Mouse (Mus musculus) embryo, embryonic 10 days (tissue): Measurements from ENCODE around the gene Dnajc3.

Source experiments
- DNase-seq: peaks from one replicate; pipeline ENCODE4 v3.0.0-alpha.2; 2015; ENCODE audit warnings: low spot score

The Dnajc3 gene

DNA sequence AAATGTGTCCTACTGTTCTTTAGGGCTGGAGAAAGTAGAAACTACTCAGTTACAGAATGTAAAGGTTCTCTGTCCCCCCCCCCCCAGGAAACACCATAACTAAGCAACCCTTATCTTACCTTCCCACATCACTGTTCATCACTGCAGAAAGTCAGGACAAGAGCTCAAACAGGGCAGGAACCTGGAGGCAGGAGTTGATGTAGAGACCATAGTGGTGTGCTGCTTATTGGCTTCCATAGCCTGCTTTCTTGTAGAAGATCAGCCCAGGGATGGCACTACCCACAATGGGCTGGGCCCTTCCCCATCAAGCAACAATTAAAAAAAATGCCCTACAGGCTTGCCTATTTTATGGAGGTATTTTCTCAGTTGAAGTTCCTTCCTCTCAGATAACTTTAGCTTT, 45.6 kb downstream of the Dnajc3 start:
- no peak for DNase-seq

DNA sequence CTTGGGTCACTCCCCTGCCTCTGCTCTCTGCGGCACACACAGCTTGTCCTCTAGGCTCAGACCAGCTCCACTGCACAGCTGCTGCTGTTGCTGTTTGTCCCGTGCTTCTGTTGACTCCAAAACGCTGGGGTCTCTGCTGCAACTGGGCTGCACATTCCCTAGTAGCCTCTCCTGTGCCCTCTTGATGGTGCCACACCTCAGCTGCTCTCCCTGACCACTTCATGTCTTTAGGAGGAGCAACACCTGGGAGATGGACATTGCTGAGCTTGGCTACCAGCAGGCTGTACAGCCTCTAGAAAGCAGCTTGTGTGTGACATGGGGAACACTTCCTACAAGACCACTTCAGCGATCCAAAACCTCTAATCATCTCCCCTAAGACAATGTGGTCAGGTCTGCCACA, 46.4 kb downstream of the Dnajc3 start:
- DNase-seq: no peak

DNA sequence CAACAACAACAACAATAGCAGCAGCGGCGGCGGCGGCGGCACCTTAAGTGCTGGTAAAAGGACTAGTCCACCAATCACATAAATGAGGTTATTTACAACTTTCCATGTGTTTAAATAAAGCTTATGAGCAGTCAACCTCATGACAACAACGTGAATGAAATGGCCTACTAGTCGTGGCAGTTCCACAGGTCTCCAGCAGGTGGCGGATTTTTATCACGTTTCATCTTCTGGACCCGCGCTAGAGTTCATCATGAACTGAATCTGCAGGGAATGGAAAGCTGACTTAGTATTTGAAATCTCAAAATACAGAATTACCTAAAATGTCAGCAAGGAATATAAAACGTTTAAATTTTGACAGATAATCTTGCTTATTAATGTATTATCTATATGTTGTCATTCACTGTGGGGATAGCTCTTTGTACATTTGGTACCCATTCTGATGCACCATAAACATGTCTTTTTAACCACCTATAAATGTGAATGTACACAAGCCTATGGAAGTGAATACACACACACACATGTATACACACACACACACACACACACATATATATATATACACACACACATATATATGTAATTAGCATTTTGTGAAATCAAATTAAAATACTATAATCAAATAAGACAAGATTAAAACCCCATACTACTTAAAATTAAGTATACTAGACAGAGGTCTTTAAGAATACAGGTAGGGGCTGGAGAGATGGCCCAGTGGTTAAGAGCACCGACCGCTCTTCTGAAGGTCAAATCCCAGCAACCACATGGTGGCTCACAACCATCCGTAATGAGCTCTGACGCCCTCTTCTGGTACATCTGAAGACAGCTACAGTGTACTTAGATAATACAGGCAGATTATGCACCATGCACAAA, 49.1 kb downstream of the Dnajc3 start:
- peak; percentile 81 for DNase-seq

DNA sequence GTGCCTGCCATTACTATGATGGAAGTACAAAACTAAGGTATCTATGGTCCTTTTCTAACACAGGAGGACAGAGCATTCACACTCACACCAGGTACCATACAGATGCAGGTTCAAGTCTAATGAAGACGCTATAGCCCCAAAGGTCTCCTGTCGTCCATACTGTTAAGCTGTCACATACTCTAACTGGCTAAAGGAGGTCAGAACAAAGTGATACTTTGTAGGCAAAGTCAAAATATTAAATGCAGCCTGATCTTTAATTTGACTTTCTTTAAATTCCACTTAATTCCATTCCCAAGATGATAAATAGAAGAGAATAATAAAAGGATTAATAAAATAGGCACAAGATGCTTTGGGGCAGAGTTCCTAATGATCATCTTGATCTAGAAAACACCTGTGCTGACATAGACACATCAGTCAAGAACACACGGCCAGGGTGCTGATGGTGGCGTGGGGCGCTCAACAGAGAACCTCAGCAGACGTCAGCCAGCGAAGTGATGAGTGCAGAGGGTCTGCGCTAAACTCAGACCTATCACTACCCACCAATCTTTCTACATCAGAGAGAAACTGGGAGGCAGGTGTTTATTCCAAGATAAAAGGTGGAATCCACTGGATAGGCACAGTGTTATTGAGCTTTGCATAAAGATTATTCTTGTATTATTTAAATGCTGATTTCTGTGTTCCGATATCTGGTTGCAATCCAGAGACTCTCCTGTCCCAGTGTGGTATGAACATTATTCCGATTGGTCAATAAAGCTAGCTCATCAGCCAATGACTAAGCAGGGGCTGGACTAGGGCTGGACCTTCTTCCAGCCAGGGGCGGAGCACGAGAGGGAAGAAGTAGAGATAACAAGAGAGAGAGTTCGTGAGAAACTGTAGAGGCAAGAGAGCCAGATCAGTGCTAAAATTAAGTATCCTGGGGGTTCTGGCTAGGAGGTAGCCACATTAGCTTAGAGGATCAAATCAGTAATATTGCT, 50.0 kb downstream of the Dnajc3 start:
- DNase-seq: peak; percentile 60

DNA sequence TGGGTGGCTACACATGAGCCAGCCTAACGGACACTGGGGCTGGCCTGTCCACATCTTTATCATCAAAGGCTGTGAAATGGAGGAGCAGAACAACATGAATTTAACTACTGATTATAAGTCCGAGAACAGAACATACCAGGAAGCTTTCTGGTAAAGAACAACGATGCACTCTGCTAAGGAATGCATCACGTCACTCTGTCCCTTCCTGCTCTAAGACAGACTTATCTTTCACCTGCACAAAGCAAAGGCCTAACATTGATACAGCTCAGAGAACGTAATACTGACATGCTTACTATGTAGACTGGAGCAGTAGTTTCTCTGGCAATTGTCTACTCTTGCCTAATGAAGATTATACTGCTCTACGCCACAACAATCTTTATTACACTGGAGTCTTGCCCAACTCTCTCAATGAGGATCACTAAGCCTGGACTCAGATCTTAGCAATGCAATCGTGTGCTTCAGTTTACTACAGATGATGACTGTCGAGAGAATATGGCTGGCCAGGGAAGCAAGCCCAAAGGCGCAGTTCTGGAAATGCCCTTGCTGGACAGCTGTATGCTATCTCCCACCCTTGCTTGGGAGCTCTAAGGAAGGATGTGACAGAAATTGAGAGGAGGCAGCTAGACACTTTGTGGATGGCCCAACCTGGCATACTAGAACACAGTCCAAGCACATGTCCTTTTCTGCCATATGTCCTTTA, 57.6 kb downstream of the Dnajc3 start:
- DNase-seq: no peak

DNA sequence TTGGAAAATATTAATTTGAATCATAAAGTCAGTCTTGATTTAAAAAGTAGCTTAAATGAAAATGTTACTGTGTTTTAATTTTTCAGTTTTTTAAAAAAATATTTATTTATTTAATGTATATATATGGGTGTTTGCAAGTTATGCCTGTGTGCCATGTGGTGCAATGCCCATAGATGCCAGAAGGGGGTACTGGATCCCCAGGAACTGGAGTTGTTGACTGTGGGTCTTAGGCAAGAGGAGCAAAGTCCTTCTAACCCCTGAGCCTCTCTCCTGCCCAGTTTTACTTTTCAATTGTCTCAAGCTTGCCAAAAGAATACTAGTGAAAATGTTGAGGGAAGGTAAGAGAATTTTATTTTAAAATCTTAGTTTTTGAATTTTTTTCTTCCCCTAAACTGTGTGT, 65.5 kb downstream of the Dnajc3 start:
- peak; percentile 38 for DNase-seq

DNA sequence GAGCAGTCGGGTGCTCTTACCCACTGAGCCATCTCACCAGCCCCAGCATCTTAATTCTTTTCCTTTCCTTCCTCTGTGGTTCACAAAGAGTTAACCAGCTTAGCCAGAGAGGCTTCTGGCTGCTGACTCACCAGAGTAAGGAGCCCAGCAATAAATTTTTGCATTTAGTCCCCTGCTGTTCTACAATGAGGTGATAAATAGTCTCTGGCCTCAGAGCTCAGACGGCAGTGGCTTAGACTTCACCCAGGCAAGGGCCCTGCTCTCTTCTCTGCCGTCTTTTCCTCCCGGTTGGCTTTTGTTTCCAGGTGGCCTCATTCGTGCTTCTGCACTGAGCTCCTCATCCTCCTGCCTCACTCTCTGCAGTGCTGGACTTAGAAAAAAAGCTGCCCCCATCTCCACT, 68.1 kb downstream of the Dnajc3 start:
- DNase-seq: no peak

DNA sequence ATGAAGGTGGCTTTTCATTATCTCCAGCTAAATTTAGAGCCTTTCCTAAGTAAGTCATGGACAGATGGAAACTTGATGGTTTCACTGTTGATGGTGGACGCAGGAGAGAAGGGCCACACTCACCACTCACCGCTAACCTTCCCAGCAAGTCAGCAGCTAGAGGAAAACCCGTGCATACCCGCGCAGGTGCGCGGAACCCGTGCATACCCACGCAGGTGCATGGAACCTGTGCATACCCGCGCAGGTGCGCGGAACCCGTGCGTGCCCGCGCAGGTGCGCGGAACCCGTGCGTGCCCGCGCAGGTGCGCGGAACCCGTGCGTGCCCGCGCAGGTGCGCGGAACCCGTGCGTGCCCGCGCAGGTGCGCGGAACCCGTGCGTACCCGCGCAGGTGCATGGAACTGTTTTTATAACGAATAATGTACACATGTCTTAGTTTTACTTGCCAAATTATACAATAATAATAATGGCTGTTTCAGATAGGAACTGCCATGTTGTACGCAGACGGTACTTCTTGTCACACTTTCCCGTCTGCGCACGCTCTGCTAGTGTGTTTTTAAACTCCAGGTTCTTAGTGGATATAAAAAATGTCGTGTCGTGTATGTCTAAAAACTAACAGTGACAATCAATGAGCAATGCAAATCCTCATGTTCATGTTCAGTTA, 68.8 kb downstream of the Dnajc3 start:
- DNase-seq: no peak

DNA sequence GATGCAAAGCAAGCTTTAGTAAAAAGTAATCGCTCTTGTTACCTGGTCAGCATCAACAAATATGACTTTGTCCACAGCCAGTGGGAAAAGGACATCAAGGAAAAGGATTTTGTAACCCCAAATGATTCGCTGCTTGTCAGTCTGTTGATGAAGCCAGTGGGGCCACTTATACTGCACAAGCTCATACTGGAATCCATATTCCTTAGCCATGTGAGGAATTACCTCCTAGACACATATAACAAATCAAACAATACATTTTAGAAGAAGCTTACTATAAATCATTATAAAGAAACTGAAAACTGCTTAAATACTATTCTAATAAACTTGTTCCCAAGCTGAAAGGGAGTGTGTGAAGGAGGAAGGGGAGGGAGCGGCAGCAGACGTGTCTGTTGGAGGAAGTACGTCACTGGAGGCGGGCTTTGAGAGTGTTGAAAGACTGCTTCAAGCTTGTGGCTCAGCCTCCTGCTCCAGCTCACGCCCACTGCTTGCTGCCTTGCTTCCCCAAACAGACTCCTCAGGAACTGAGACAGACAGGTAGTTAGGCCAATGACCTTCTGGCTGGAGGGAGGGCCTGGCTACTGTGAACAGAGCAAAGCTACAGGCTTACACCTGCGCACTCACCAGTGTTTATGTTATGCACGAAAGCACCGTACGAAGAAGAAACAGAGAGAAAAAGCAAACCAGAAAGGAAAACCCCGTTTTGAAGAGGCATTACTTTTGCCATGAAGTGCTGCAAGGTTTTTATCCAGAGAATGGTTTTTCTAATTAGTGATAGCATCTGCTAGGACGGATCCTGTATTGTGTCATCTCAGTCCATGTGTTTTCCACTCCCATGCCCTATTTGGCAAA, 69.6 kb downstream of the Dnajc3 start:
- peak; percentile 100 for DNase-seq

DNA sequence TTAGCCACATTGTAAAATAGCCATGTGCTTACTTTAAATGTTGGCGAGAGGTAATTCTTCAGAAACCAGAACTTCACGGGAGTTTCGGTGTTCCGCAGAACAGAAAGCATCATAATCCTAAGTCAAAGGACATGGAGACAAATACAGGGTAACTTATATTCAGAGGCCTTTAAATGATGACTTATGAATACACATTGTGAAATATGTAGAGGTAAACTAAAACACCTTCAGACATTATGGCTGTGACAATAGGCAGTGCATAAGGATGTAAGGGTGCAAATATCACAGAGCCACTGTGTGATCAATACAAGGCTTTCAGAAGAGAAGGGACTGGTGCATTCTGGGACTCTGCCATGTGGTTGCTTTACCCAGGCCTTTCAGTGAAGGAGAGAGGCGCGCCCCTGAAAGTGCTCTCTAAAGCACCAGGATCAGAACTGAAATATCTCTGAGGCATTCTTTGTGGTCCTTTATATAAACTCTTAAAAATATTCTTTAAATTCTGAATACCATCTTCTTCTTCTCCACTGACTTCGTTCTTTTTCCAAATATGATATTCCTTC, 70.3 kb downstream of the Dnajc3 start:
- DNase-seq: no peak

DNA sequence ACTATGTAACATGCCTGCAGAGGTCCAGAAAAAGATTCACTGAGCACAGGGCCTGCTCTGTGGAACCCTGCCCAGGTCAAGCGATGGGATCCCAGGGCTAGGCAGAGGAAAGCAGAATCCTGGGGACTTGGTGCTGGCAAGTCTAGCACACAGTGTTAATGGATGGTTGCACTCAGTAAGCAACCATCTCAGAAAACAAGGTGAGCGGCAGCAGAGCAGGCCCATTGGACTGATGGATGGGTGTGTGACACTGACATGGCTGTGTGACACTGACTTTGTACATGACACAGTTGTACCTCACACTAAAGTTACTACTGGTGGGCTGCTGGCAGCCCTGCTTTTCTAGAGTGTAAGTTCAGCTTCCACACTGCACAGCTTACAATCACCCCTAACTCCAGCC, 71.8 kb downstream of the Dnajc3 start:
- DNase-seq: no peak

DNA sequence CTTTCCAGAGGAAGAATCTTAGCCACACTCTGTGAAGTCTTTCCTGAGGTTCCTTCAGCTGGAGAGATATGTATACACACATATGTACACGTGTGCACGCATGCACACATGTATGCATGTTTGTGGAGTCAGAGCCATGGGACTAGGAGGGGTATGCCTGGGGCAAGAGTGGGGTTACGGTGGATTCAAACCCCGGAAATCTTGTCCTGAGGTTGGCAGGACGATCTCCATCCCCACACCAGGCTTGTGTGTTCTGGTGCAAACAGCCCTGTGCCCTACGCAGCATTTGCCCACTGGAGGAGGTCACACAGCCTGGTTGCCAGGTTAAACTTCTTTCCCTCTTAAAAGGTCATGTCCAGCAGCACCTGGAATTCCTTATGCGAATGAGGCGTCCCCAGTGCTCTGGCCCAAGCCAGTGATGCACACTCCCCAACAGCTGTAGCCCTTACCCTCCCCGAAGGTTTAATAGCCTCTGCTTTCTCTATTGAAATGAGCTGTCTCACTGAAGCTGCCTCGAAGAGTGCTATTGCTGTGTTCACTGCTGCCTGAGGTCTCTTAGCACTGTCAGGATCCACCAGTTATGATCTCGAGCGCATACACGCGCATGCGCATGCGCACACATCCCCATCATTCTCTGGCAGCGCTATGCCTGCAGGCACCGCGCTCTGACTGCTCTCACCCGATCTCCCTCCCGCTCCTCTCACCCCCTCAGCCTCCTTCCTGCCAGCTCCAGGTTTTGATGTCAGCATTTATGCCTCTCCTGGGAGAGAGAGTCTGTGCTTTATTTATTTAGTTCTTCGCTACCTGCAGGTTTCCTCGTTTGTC, 75.0 kb downstream of the Dnajc3 start:
- peak; percentile 69 for DNase-seq

DNA sequence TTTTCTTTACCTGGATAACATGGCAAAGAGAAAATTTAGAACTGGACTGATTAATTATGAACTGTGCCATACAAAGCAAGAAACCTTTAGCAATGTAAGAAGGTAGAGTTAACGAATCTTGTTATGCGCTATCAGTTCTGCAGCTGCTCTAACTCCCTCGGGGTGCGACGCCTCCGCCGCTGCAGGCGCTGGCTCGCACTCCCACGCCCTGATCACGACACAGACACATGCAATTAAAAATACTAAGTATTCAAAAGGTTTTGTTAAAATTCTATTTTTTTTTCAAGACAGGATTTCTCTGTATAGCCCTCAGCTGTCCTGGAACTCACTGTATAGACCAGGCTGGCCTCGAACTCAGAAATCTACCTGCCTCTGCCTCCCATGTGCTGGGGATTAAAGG, 75.8 kb downstream of the Dnajc3 start:
- no peak for DNase-seq

DNA sequence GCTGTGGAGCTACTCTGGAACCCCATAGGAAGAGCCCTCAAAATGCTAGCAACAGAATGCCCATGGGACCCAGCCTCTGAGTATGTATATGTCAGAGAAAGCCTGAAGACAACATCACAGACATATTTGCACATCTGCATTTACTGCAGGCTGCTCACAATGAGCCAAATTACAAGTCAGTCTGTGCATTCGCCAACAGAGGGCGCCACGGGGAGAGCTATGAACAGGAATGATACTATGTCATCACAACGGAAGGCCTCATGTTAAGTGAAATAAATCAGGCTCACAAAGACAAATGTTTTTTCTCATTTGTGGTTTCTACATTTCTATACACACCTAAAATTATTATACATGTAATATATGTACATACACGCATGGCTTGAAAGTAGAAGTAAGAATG, 88.1 kb downstream of the Dnajc3 start:
- DNase-seq: peak; percentile 41

DNA sequence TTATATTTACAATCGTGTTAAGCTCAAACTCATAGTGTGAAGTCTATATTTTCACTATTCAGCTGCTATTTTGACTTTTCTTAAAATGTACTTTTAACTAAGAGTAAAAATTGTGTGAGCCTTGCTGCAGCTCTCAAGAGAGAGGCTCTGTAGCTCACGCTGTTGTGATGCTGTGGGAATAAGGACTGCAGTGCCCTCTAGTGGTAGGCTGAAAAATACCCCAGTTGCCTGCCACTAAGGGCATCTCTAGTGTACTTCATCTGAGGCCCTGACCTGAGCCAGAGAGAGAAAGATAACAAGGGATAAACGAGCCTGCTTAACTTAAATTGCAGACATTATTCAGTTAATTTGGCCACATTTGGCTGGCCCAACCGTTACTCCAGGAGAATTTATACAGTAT, 89.4 kb downstream of the Dnajc3 start:
- DNase-seq: peak; percentile 82

DNA sequence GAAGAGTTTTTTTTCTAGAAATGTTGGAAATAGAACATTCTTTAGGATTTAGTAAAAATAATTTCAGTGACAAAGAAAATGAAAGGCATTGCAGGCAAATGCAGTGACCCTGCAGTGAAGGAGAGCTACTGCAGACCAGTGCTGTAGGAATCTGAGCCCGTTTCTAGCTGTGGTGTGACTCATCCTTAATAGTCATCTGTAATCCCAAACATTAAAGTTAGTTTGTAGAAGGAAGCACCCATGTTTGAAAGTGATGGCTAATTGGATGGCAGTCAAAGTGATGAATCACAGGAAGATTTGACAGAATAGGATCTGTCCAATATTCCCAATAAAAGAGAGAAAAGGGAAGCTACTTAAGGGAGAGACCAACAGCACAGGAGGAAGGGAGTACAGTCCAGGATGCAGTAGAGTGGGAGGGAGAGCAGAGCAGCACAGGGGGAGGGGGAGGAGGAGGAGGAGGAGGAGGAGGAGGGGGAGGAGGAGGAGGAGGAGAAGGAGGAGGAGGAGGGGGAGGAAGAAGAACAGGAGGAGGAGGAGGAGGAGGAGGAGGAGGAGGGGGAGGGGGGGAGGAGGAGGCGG, 90.0 kb downstream of the Dnajc3 start:
- DNase-seq: no peak
